In the genomic region with DNA sequence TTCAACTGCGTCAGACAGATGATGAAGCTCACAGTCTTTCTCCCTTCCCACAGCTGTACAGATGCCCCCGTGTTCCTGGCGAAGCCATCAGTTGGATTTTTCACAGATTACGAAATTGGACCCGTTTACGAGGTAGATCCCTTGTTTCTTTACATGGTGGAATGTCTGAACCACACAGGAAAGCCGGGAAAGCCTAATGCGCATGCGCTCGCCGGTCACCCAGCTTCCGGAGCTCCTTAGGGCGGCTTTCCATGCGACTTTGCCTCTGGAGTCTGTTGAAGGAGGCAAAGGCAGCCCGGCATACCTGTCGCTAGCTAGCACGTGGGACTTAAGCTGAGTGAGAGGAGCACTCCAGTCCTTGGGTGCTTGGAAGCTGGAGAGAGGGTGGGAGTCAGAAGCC, we compare ENCODE assay signal across 43 mouse cellular contexts. TPM values are rescaled to one million over a fixed set of nuclear protein-coding genes. Genes with fewer than 3 reads are reported as not detected.
"Had no signal": no experiment of that assay in that cellular context is flagged by ENCODE, and none has a peak within 500 bp of the region (broad histone marks: within the 10 kb centered on the region; RNA-seq: fewer than 3 reads in every experiment).

No protein-coding gene starts in this region.

- H3K27ac ChIP-seq: gastrocnemius, adult 2 months; heart, embryonic 13.5 days; heart, embryonic 15.5 days; hindbrain, embryonic 13.5 days; hindbrain, embryonic 15.5 days; hindbrain, postnatal 0 days; kidney, embryonic 15.5 days; kidney, postnatal 0 days; limb, embryonic 13.5 days; limb, embryonic 15.5 days; liver, embryonic 12.5 days; liver, embryonic 14.5 days had no signal

- DNase-seq: gastrocnemius, adult 2 months; gastrocnemius, postnatal 10 days; gastrocnemius, postnatal 25 days; heart, adult 18-20 months; heart, postnatal 14 days; heart, postnatal 36 days; kidney, adult 11 months; kidney, adult 2 months; kidney, adult 9 months; kidney, postnatal 14 days; kidney, postnatal 36 days; layer of hippocampus, adult 9-11 months; layer of hippocampus, postnatal 36 days; left cerebral cortex, postnatal 4 days had no signal

- H3K36me3 ChIP-seq: heart, embryonic 13.5 days; heart, embryonic 15.5 days; hindbrain, embryonic 13.5 days; hindbrain, embryonic 15.5 days; kidney, embryonic 15.5 days; limb, embryonic 13.5 days; limb, embryonic 15.5 days; liver, embryonic 12.5 days had no signal

- H3K27me3 ChIP-seq: heart, embryonic 13.5 days; heart, embryonic 15.5 days; hindbrain, embryonic 13.5 days; hindbrain, embryonic 15.5 days; kidney, embryonic 15.5 days; limb, embryonic 13.5 days; limb, embryonic 15.5 days; liver, embryonic 12.5 days had no signal

- H3K4me1 ChIP-seq: heart, embryonic 15.5 days; hindbrain, embryonic 15.5 days; liver, embryonic 12.5 days had no signal

- H3K9me3 ChIP-seq: heart, embryonic 13.5 days; heart, embryonic 15.5 days; hindbrain, embryonic 13.5 days; hindbrain, embryonic 15.5 days; kidney, embryonic 15.5 days; limb, embryonic 13.5 days; limb, embryonic 15.5 days; liver, embryonic 12.5 days had no signal

- H3K4me3 ChIP-seq: gastrocnemius, adult 2 months; heart, embryonic 13.5 days; heart, embryonic 15.5 days; hindbrain, embryonic 13.5 days; hindbrain, embryonic 15.5 days; kidney, embryonic 15.5 days; limb, embryonic 13.5 days; limb, embryonic 15.5 days; liver, embryonic 12.5 days had no signal

RNA-seq across cellular contexts. Expression of a gene that starts 12.6 kb away (rescaled TPM):
- total RNA-seq: gastrocnemius, adult 2 months had no signal

RNA-seq across cellular contexts. Expression of a gene that starts 21.6 kb away (rescaled TPM):
- total RNA-seq: granulocyte monocyte progenitor cell, adult 5-6 weeks had no signal

RNA-seq across cellular contexts. Expression of a gene that starts 42.0 kb away (rescaled TPM):
- total RNA-seq: granulocyte monocyte progenitor cell, adult 5-6 weeks; hematopoietic stem cell, adult 5-6 weeks had no signal

RNA-seq across cellular contexts. Expression of a gene that starts 44.0 kb away (rescaled TPM):
- total RNA-seq: gastrocnemius, adult 2 months; gastrocnemius, postnatal 10 days; gastrocnemius, postnatal 25 days; gastrocnemius, postnatal 4 days; granulocyte monocyte progenitor cell, adult 5-6 weeks; heart, adult 18-20 months; heart, adult 8-10 months; heart, postnatal 14 days; heart, postnatal 36 days; hematopoietic stem cell, adult 5-6 weeks; hindbrain, postnatal 0 days; layer of hippocampus, adult 18-20 months; layer of hippocampus, adult 8-10 months; layer of hippocampus, postnatal 14 days; layer of hippocampus, postnatal 36 days; left cerebral cortex, adult 18-20 months; left cerebral cortex, adult 8-10 months; left cerebral cortex, postnatal 14 days; left cerebral cortex, postnatal 4 days; liver, adult 2 months had no signal
- polyA plus RNA-seq: heart, embryonic 11.5 days; heart, embryonic 15.5 days; heart, postnatal 0 days; hindbrain, embryonic 11.5 days; hindbrain, embryonic 13.5 days; hindbrain, embryonic 15.5 days; hindbrain, postnatal 0 days; intestine, embryonic 14.5 days; intestine, embryonic 16.5 days; kidney, adult 2 months; kidney, embryonic 15.5 days; kidney, postnatal 0 days; large intestine, adult 2 months; limb, embryonic 11.5 days; limb, embryonic 13.5 days; limb, embryonic 15.5 days; liver, adult 2 months; liver, embryonic 12.5 days; liver, embryonic 14.5 days had no signal
